Mouse (Mus musculus): ENCODE data around the gene Ncstn. TPM values are rescaled to one million over a fixed set of nuclear protein-coding genes. Genes with fewer than 3 reads are reported as not detected.

Ncstn gene
- total and polyA plus RNA-seq, 2 experiments from 2014 or later, result 77.5 to 101 TPM

- DNase-seq (ENCODE audit: low spot score) (no peak), ATAC-seq (no peak)
- peak overlapping the region; percentile 71; the same call in 1 of the 2 replicates for H3K27ac ChIP-seq
- WGBS, result 57% methylated on average over 9 of the region's 9 CpGs
- no peak overlapping the region for H3K4me2 ChIP-seq (ENCODE audit: low read depth, low read length)
- no peaks in the 10 kb centered on the region for H3K9me3 ChIP-seq (ENCODE audit: low read length)
- H3K4me3 ChIP-seq (ENCODE audit: low read length), result no peak overlapping the region
- H3K27me3 ChIP-seq (ENCODE audit: insufficient read depth, low read length), result no peaks in the 10 kb centered on the region
- peaks cover 48% of the 10 kb centered on the region for H3K4me1 ChIP-seq (ENCODE audit: insufficient read depth, low read length)
- no peak overlapping the region for H3K9ac ChIP-seq (replicated peaks; ENCODE audit: low read length)
- no peak for TF ChIP-seq CTCF (IDR thresholded peaks at IDR 0.05; ENCODE audit: low read depth)
- no peaks in the 10 kb centered on the region for H3K36me3 ChIP-seq (ENCODE audit: insufficient read depth, low read length)
Measured at GRCm38 (mm10) chr1:172018336-172019311, 64.0 kb downstream of the Ncstn start.

DNA sequence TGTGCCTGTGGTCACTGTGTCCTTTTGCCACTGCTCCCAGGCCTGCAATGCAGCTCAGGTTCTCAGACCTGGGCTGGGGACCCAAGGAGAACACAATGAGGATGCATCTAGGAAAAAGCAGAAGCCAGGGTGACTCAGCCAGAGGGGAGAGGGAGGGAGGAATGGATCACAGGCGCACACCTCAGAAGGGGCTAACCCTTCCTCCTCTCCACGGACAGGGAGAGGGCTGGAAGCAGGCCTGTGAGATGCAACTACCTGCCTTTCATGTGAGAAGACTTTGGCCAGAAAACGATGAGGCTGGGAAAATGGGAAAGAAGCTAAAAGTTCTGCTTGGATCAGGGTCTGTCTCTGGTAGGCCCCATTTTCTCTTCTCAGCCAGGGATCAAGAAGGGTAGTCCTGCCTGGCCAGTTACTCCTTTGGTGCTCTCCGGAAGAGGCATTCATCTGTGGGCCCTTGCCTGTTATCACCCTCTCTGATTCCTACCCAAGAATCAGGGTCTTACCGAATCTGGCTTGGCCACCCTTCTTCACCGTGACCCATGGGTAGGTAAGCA, 65.0 kb downstream of the Ncstn start:
- peak overlapping the region; percentile 21; the same call in 1 of the 2 replicates for H3K9ac ChIP-seq (replicated peaks; ENCODE audit: low read length)
- no peaks in the 10 kb centered on the region for H3K36me3 ChIP-seq (ENCODE audit: insufficient read depth, low read length)
- WGBS, result 39% methylated on average over 6 of the region's 6 CpGs
- no peaks in the 10 kb centered on the region for H3K9me3 ChIP-seq (ENCODE audit: low read length)
- peaks cover 48% of the 10 kb centered on the region for H3K4me1 ChIP-seq (ENCODE audit: insufficient read depth, low read length)
- no peak for ATAC-seq
- no peak overlapping the region; the same call in 1 of the 2 replicates for H3K4me2 ChIP-seq (ENCODE audit: low read depth, low read length)
- H3K27me3 ChIP-seq (ENCODE audit: insufficient read depth, low read length), result no peaks in the 10 kb centered on the region
- no peak for DNase-seq (ENCODE audit: low spot score)
- no peak for TF ChIP-seq CTCF (IDR thresholded peaks at IDR 0.05; ENCODE audit: low read depth)
- peak overlapping the region; percentile 71 for H3K27ac ChIP-seq
- no peak overlapping the region for H3K4me3 ChIP-seq (ENCODE audit: low read length)

- ATAC-seq, result peak; percentile 77
- peak; percentile 83 for DNase-seq (ENCODE audit: low spot score)
- no peak overlapping the region; the same call in none of the 2 replicates for H3K4me2 ChIP-seq (ENCODE audit: low read depth, low read length)
- no peak overlapping the region for H3K4me3 ChIP-seq (ENCODE audit: low read length)
- WGBS, result 6% methylated on average over 6 of the region's 6 CpGs
- no peaks in the 10 kb centered on the region for H3K27me3 ChIP-seq (ENCODE audit: insufficient read depth, low read length)
- peak overlapping the region; percentile 71 for H3K27ac ChIP-seq
- peaks cover 43% of the 10 kb centered on the region for H3K4me1 ChIP-seq (ENCODE audit: insufficient read depth, low read length)
- H3K36me3 ChIP-seq (ENCODE audit: insufficient read depth, low read length), result no peaks in the 10 kb centered on the region
- no peaks in the 10 kb centered on the region for H3K9me3 ChIP-seq (ENCODE audit: low read length)
- peak overlapping the region; percentile 21; the same call in 1 of the 2 replicates for H3K9ac ChIP-seq (replicated peaks; ENCODE audit: low read length)
- no peak for TF ChIP-seq CTCF (IDR thresholded peaks at IDR 0.05; ENCODE audit: low read depth)
Measured at GRCm38 (mm10) chr1:172016660-172017516, 65.7 kb downstream of the Ncstn start.

DNA sequence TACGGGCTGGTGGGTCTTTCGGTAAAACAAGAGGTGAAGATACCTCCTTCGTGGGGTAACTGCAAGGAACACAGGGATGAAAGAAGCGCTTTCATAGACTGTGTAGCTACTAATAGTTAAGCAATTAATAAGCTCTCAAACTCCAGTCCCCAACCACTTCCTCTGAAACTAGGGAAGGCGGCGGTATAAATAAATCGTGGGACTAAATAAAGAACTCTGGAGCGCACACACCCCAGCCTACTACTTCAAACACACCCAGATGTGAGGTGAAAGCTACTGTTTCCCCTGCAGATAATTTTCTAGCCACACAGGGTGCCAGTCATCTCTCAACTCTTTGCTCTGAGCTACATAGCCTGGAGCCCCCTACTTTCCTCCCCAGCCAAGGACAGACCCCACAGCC, 66.6 kb downstream of the Ncstn start:
- Histone ChIP-seq H3K27me3 (ENCODE audit: insufficient read depth, low read length) (no peaks in the 10 kb centered on the region), H3K9ac (replicated peaks; ENCODE audit: low read length) (no peak overlapping the region), H3K27ac (peak overlapping the region; percentile 59), H3K4me1 (ENCODE audit: insufficient read depth, low read length) (peaks cover 43% of the 10 kb centered on the region), H3K4me2 (ENCODE audit: low read depth, low read length) (peak overlapping the region; percentile 6; the same call in 1 of the 2 replicates), H3K4me3 (ENCODE audit: low read length) (no peak overlapping the region), H3K36me3 (ENCODE audit: insufficient read depth, low read length) (0 out of 2 replicates have a peak, but pooled peaks cover 6% of the 10 kb centered on the region), H3K9me3 (ENCODE audit: low read length) (no peaks in the 10 kb centered on the region)
- DNase-seq (ENCODE audit: low spot score), result no peak
- no peak for TF ChIP-seq CTCF (IDR thresholded peaks at IDR 0.05; ENCODE audit: low read depth)
- no peak for ATAC-seq
- WGBS, result 46% methylated on average over 8 of the region's 8 CpGs

Other genes with a start within 250 kb of the Ncstn start
- gene Cd84, start 243.1 kb downstream of the Ncstn start, total RNA-seq (2014; rRNA removed), result 1.1 and 1.2 TPM in 2 replicates
- gene Cd84, start 243.1 kb downstream of the Ncstn start, polyA plus RNA-seq (2015; fragmentation: Nextera tagmentation; extraction: Ambion mirVana), result 1.6 and 1.7 TPM in 2 replicates
- not detected in 2 replicates for gene Gm10521, start 187.1 kb downstream of the Ncstn start, total RNA-seq (2014; rRNA removed)
- gene Gm10521, start 187.1 kb downstream of the Ncstn start, polyA plus RNA-seq (2015; fragmentation: Nextera tagmentation; extraction: Ambion mirVana), result not detected in 2 replicates
- 0.42 TPM in 1 of 2 replicates, not detected in the other for gene Slamf6, start 165.3 kb downstream of the Ncstn start, total RNA-seq (2014; rRNA removed)
- 0.15 TPM in 1 of 2 replicates, not detected in the other for gene Slamf6, start 165.3 kb downstream of the Ncstn start, polyA plus RNA-seq (2015; fragmentation: Nextera tagmentation; extraction: Ambion mirVana)
- gene Vangl2, start 54.4 kb downstream of the Ncstn start, total RNA-seq (2014; rRNA removed), result 86.6 and 117 TPM in 2 replicates
- gene Vangl2, start 54.4 kb downstream of the Ncstn start, polyA plus RNA-seq (2015; fragmentation: Nextera tagmentation; extraction: Ambion mirVana), result 33.0 and 36.5 TPM in 2 replicates
- 13.3 and 17.3 TPM in 2 replicates for gene Nhlh1, start 25.2 kb downstream of the Ncstn start, total RNA-seq (2014; rRNA removed)
- gene Nhlh1, start 25.2 kb downstream of the Ncstn start, polyA plus RNA-seq (2015; fragmentation: Nextera tagmentation; extraction: Ambion mirVana), result 2.3 and 2.4 TPM in 2 replicates
- 189 and 191 TPM in 2 replicates for gene Copa, start 266 bp downstream of the Ncstn start, total RNA-seq (2014; rRNA removed)
- 136 and 142 TPM in 2 replicates for gene Copa, start 266 bp downstream of the Ncstn start, polyA plus RNA-seq (2015; fragmentation: Nextera tagmentation; extraction: Ambion mirVana)
- gene Pex19, start 44.0 kb upstream of the Ncstn start, total RNA-seq (2014; rRNA removed), result 185 and 203 TPM in 2 replicates
- gene Pex19, start 44.0 kb upstream of the Ncstn start, polyA plus RNA-seq (2015; fragmentation: Nextera tagmentation; extraction: Ambion mirVana), result 140 and 144 TPM in 2 replicates
- 67.1 and 73.0 TPM in 2 replicates for gene Dcaf8, start 65.3 kb upstream of the Ncstn start, total RNA-seq (2014; rRNA removed)
- gene Dcaf8, start 65.3 kb upstream of the Ncstn start, polyA plus RNA-seq (2015; fragmentation: Nextera tagmentation; extraction: Ambion mirVana), result 73.1 and 79.1 TPM in 2 replicates
- 289 and 309 TPM in 2 replicates for gene Pea15a, start 124.0 kb upstream of the Ncstn start, total RNA-seq (2014; rRNA removed)
- 503 and 511 TPM in 2 replicates for gene Pea15a, start 124.0 kb upstream of the Ncstn start, polyA plus RNA-seq (2015; fragmentation: Nextera tagmentation; extraction: Ambion mirVana)
- gene Casq1, start 137.1 kb upstream of the Ncstn start, total RNA-seq (2014; rRNA removed), result 0.78 and 2.4 TPM in 2 replicates
- 1.7 and 2.0 TPM in 2 replicates for gene Casq1, start 137.1 kb upstream of the Ncstn start, polyA plus RNA-seq (2015; fragmentation: Nextera tagmentation; extraction: Ambion mirVana)
- 0.10 TPM in 1 of 2 replicates, not detected in the other for gene Atp1a4, start 175.6 kb upstream of the Ncstn start, total RNA-seq (2014; rRNA removed)
- 0.05 TPM in 1 of 2 replicates, not detected in the other for gene Atp1a4, start 175.6 kb upstream of the Ncstn start, polyA plus RNA-seq (2015; fragmentation: Nextera tagmentation; extraction: Ambion mirVana)
- 136 and 150 TPM in 2 replicates for gene Igsf8, start 178.8 kb upstream of the Ncstn start, total RNA-seq (2014; rRNA removed)
- gene Igsf8, start 178.8 kb upstream of the Ncstn start, polyA plus RNA-seq (2015; fragmentation: Nextera tagmentation; extraction: Ambion mirVana), result 90.2 and 90.8 TPM in 2 replicates
- gene Atp1a2, start 215.3 kb upstream of the Ncstn start, total RNA-seq (2014; rRNA removed), result 546 and 572 TPM in 2 replicates
- gene Atp1a2, start 215.3 kb upstream of the Ncstn start, polyA plus RNA-seq (2015; fragmentation: Nextera tagmentation; extraction: Ambion mirVana), result 119 and 123 TPM in 2 replicates
- 8.0 and 9.8 TPM in 2 replicates for gene Kcnj9, start 246.5 kb upstream of the Ncstn start, total RNA-seq (2014; rRNA removed)
- gene Kcnj9, start 246.5 kb upstream of the Ncstn start, polyA plus RNA-seq (2015; fragmentation: Nextera tagmentation; extraction: Ambion mirVana), result 3.6 and 4.2 TPM in 2 replicates

Measured in hindbrain, postnatal 0 days (tissue).